Mouse (Mus musculus) embryonic facial prominence, embryonic 11.5 days (tissue): ENCODE measurements around the gene Cab39l. TPM values are rescaled to one million over a fixed set of nuclear protein-coding genes. Genes with fewer than 3 reads are reported as not detected.
A peak's percentile ranks its signal among the peaks of the same experiment; 100 is the strongest.

ENCODE experiments used
- ATAC-seq: fragments of 200-750 bp; cut with Nextera tagmentation; replicated peaks from 2 replicates; pipeline ENCODE4 v1.8.0; 2017; ENCODE audit warnings: low read depth; ENCODE audit not compliant: insufficient number of reproducible peaks, low FRiP score, low TSS enrichment
- DNase-seq: peaks from one replicate; pipeline ENCODE4 v3.0.0-alpha.2; 2015; ENCODE audit warnings: low spot score
- H3K27ac ChIP-seq: fragments of 300-500 bp; sonication (generic); replicated peaks from 2 replicates; pipeline ENCODE4 v1.5.1; 2014; ENCODE audit warnings: mild to moderate bottlenecking, low read depth, low read length, control low read depth
- H3K27me3 ChIP-seq: fragments of 300-500 bp; sonication (generic); 2 replicates; pipeline ENCODE4 v1.6.1; 2014; ENCODE audit warnings: mild to moderate bottlenecking, low read length, moderate library complexity, mixed read lengths; ENCODE audit not compliant: control insufficient read depth, insufficient read depth
- H3K36me3 ChIP-seq: fragments of 300-500 bp; sonication (generic); replicated peaks from 2 replicates; pipeline ENCODE4 v1.6.1; 2014; ENCODE audit warnings: low read depth, mild to moderate bottlenecking, low read length, moderate library complexity, mixed read lengths; ENCODE audit not compliant: control insufficient read depth, insufficient read depth
- H3K4me1 ChIP-seq: fragments of 300-500 bp; sonication (generic); 2 replicates; pipeline ENCODE4 v1.6.1; 2014; ENCODE audit warnings: low read length, mixed read lengths; ENCODE audit not compliant: control insufficient read depth, insufficient read depth
- H3K4me2 ChIP-seq: fragments of 300-500 bp; sonication (generic); 2 replicates; pipeline ENCODE4 v1.6.1; 2014; ENCODE audit warnings: low read depth, mild to moderate bottlenecking, control low read depth, low read length, moderate library complexity
- H3K4me3 ChIP-seq: fragments of 300-500 bp; sonication (generic); 2 replicates; pipeline ENCODE4 v1.5.1; 2014; ENCODE audit warnings: low read depth, low read length, control low read depth
- H3K9ac ChIP-seq: fragments of 300-500 bp; sonication (generic); replicated peaks from 2 replicates; pipeline ENCODE4 v1.6.1; 2014; ENCODE audit warnings: mild to moderate bottlenecking, control low read depth, low read length
- H3K9me3 ChIP-seq: fragments of 300-500 bp; sonication (generic); replicated peaks from 2 replicates; pipeline ENCODE4 v1.6.1; 2016; ENCODE audit warnings: mild to moderate bottlenecking, low read length, inconsistent platforms, mixed read lengths; ENCODE audit not compliant: control insufficient read depth
- WGBS: fragments of 180-500 bp; shearing (Covaris S2); extraction: QIAGEN DNeasy Blood & Tissue Kit; methylation state at CpG from one replicate; pipeline ENCODE4 v1.1.7; 2014; 5-methylcytosine and 5-hydroxymethylcytosine counted together
- polyA plus RNA-seq: library from polyadenylated mRNA; unstranded; fragments of >200 nt; fragmentation: Nextera tagmentation; extraction: Ambion mirVana; gene quantifications from 2 replicates; pipeline ENCODE4 v1.2.1, GENCODE M21; 2014

Gene Cab39l
- polyA plus RNA-seq, 1 experiment from 2014 or later = 61.8 TPM

GRCm38 (mm10) chr14:59555018-59555417 lies 114.2 kb downstream of the Cab39l start:
- no peaks in the 10 kb centered on the region for H3K36me3 ChIP-seq
- H3K27ac ChIP-seq = no peak overlapping the region

DNA sequence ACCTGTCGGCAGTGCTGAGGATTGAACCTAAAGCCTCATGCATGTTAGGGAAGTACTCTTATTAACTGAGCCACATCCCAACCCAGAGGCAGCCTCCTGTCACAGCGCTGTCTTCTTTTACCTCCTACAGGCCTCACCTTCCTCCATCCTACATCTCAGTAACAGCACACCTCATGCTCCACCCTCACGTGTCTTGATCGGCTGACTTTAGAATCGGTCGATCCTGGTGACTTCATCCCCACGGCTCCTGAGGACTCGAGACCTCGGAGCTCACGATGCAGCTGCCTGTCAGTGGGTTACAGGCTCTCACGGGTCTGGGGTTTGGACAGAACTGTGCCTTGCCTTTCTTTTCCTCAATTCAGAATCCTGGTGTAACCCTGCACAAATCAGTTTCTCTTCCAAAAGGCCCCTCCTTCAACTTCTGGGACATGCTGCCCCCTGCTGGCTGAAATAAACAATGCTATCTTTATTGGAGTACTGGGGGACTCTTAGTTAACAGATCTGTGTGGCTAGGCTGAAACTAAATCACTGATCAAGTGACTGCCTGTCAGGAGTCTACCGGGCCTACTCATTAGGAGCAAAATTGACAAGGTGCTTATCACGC lies 115.3 kb downstream of the Cab39l start:
- ATAC-seq = no peak
- no peak overlapping the region for H3K4me2 ChIP-seq
- H3K36me3 ChIP-seq = no peaks in the 10 kb centered on the region
- H3K9me3 ChIP-seq = no peaks in the 10 kb centered on the region
- WGBS = 53% methylated on average over 13 of the region's 13 CpGs
- no peaks in the 10 kb centered on the region for H3K27me3 ChIP-seq
- H3K27ac ChIP-seq = no peak overlapping the region
- peak; percentile 87 for DNase-seq
- no peaks in the 10 kb centered on the region for H3K4me1 ChIP-seq
- H3K9ac ChIP-seq = no peak overlapping the region
- H3K4me3 ChIP-seq = no peak overlapping the region

More at GRCm38 (mm10) chr14:59555018-59555417, 114.2 kb downstream of the Cab39l start:
- Histone ChIP-seq H3K9ac (no peak overlapping the region), H3K4me1 (no peaks in the 10 kb centered on the region), H3K9me3 (no peaks in the 10 kb centered on the region), H3K4me2 (no peak overlapping the region), H3K27me3 (no peaks in the 10 kb centered on the region), H3K4me3 (no peak overlapping the region)
- ATAC-seq (no peak), DNase-seq (no peak)
- 88% methylated on average over 8 of the region's 8 CpGs for WGBS

GRCm38 (mm10) chr14:59557071-59557470 lies 116.3 kb downstream of the Cab39l start:
- Histone ChIP-seq H3K27ac (no peak overlapping the region), H3K4me2 (no peak overlapping the region), H3K36me3 (no peaks in the 10 kb centered on the region), H3K27me3 (no peaks in the 10 kb centered on the region), H3K9me3 (no peaks in the 10 kb centered on the region), H3K4me1 (no peaks in the 10 kb centered on the region), H3K9ac (no peak overlapping the region), H3K4me3 (no peak overlapping the region)
- ATAC-seq (no peak), DNase-seq (no peak)
- WGBS = 74% methylated on average over 4 of the region's 4 CpGs

DNA sequence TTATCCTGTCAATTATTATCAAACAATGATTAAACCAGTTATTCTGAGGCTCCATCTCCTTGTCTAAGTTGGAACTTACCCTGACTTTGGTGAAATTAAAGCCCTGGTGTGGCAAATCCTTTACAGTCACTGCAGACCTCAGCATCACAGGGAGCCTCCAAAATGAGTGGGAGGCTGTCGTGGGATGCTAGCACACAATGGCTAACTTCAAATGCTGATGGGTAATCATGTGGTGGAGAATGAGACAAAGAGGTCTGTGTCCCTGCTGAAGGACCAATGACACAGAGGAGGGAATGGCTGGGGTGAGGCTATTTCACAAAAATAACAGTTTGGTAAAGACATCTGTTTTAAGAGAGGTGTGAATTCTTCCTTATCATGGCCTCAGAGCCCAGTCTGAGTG lies 117.1 kb downstream of the Cab39l start:
- Histone ChIP-seq H3K9me3 (no peaks in the 10 kb centered on the region), H3K36me3 (no peaks in the 10 kb centered on the region), H3K27me3 (no peaks in the 10 kb centered on the region), H3K4me2 (no peak overlapping the region), H3K27ac (no peak overlapping the region), H3K9ac (no peak overlapping the region), H3K4me1 (no peaks in the 10 kb centered on the region), H3K4me3 (no peak overlapping the region)
- ATAC-seq (no peak), DNase-seq (no peak)
- WGBS = 46% methylated on average over 1 of the region's 1 CpGs

- Histone ChIP-seq H3K4me2 (no peak overlapping the region), H3K4me1 (no peaks in the 10 kb centered on the region), H3K36me3 (no peaks in the 10 kb centered on the region; the same call in 1 of the 2 replicates), H3K27me3 (no peaks in the 10 kb centered on the region), H3K9ac (no peak overlapping the region), H3K27ac (no peak overlapping the region), H3K9me3 (no peaks in the 10 kb centered on the region), H3K4me3 (no peak overlapping the region)
- ATAC-seq (no peak), DNase-seq (no peak)
- WGBS = 80% methylated on average over 6 of the region's 6 CpGs
These were observed 126.0 kb downstream of the Cab39l start for GRCm38 (mm10) chr14:59566756-59567155.

GRCm38 (mm10) chr14:59576385-59576784 lies 135.6 kb downstream of the Cab39l start:
- ATAC-seq (no peak), DNase-seq (no peak)
- Histone ChIP-seq H3K27ac (no peak overlapping the region), H3K4me2 (no peak overlapping the region), H3K4me1 (no peaks in the 10 kb centered on the region), H3K9ac (no peak overlapping the region), H3K9me3 (no peaks in the 10 kb centered on the region), H3K27me3 (no peaks in the 10 kb centered on the region), H3K36me3 (no peaks in the 10 kb centered on the region), H3K4me3 (no peak overlapping the region)
- 93% methylated on average over 5 of the region's 5 CpGs for WGBS

DNA sequence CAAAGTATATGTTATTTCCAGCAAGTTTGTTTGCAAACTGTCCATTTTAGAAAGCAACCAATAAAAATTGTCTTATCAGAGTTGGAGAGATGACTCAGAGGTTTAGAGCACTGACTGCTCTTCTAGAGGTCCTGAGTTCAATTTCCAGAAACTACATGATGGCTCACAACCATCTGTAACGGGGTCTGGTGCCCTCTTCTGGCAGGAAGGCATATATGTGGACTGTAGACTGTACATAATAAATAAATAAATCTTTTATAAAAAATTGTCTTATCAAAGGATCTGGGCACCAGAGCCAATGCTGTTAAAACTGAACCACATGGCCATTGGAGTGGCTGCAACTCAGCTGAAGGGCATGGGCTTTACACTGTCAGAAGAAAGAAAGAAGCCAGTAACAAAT lies 149.8 kb downstream of the Cab39l start:
- WGBS = 83% methylated on average over 1 of the region's 1 CpGs
- Histone ChIP-seq H3K9ac (no peak overlapping the region), H3K4me3 (no peak overlapping the region), H3K36me3 (peaks cover 8% of the 10 kb centered on the region; the same call in 1 of the 2 replicates), H3K9me3 (no peaks in the 10 kb centered on the region), H3K4me2 (no peak overlapping the region), H3K27ac (no peak overlapping the region), H3K27me3 (no peaks in the 10 kb centered on the region), H3K4me1 (no peaks in the 10 kb centered on the region)
- DNase-seq (peak; percentile 30), ATAC-seq (no peak)

GRCm38 (mm10) chr14:59591901-59592300 lies 151.1 kb downstream of the Cab39l start:
- 66% methylated on average over 8 of the region's 8 CpGs for WGBS
- Histone ChIP-seq H3K4me1 (no peaks in the 10 kb centered on the region), H3K9me3 (no peaks in the 10 kb centered on the region), H3K9ac (no peak overlapping the region), H3K4me3 (no peak overlapping the region), H3K36me3 (peaks cover 8% of the 10 kb centered on the region; the same call in 1 of the 2 replicates), H3K27me3 (no peaks in the 10 kb centered on the region), H3K4me2 (no peak overlapping the region), H3K27ac (no peak overlapping the region)
- DNase-seq (no peak), ATAC-seq (no peak)
